Mouse (Mus musculus): ENCODE data around the gene Tmed5.

Tmed5 gene

DNA sequence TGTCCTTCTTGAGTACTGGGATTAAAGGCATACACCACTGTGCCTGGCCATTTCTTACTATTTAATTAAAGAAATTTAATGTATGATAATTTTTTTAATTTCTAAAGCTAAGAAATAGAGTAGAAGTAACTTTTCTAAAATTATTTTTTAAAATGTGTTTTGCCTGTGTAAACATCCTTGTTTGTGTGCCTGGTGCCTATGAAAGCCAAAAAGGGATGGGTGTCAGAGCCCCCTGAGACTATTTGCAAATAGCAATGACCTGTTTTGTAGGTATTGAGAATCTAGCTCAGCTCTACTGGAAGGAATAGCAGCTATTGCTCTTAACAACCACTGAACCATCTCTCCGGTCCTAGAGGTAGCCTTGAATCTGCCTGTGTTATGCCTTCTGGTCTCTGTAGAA, 60.1 kb downstream of the Tmed5 start:
- Histone ChIP-seq H3K9me3 (ENCODE audit: low read length) (no peaks in the 10 kb centered on the region), H3K4me3 (replicated peaks; ENCODE audit: low read length) (peak overlapping the region; percentile 68), H3K36me3 (ENCODE audit: insufficient read depth, low read length) (peaks cover 83% of the 10 kb centered on the region), H3K27me3 (ENCODE audit: insufficient read depth, low read length) (no peaks in the 10 kb centered on the region), H3K4me1 (replicated peaks; ENCODE audit: low read depth, low read length) (peaks cover 85% of the 10 kb centered on the region)
- TF ChIP-seq NANOG (IDR thresholded peaks at IDR 0.05; ENCODE audit: borderline replicate concordance, low read length) (no peak), CTCF (conservative IDR thresholded peaks at IDR 0.05; ENCODE audit: low read length) (no peak), POU5F1 (IDR thresholded peaks at IDR 0.05; ENCODE audit: borderline replicate concordance, low read length) (no peak)

DNA sequence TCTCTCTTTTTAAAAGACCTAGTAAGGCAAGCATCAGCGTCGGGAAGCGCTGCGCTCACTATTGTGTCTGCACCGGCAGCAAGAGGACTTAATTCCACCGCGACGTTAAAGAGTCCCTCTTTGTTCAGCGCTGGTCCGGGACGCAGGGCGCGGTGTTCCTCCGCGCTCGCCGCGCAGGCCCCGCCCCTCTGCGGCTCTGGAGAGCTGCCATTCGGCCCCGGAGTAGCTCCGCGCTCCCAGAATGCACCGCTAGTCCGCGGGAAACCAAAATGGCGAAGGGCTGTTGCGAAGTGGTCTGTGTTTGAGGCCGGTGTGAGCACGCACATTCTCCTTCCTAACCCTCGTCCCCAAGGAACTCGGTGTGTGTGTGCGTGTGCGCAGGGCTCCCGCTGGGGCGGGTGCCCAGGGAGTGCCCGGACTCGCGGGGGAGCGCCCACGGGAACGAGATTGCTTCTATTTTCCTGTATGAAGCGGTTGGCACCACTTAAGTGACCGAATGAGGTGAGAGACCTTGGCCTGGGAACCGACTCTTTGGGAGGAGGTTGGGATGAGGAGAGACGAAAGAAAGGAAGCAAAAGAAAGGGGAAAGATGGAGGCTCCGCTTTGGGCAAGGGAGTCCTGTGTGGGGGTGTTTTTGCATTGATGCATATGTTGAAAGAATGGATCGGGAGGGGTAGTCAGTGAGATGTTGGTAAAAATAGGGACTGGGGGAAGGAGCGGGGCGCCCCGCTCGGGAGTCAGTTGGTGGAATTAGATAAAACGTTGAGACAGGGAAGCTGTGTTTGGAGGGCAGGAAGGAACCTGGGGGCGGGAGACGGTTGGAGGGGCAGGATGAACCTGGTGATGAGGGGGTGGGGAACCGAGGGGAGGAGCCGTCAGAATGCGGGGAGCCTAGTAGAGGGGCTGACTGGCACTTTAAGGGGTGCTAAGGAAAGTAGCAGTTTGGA, 66.7 kb downstream of the Tmed5 start, which contains the start of gene Mtf2:
Gene Mtf2, plus strand, starts transcription at position 210 of the 947 bp plus-strand sequence.
- Histone ChIP-seq H3K9me3 (ENCODE audit: low read length) (no peaks in the 10 kb centered on the region), H3K36me3 (ENCODE audit: insufficient read depth, low read length) (peaks cover 78% of the 10 kb centered on the region), H3K27me3 (ENCODE audit: insufficient read depth, low read length) (no peaks in the 10 kb centered on the region), H3K4me3 (replicated peaks; ENCODE audit: low read length) (peak within 1 kb of the TSS; percentile 98), H3K4me1 (replicated peaks; ENCODE audit: low read depth, low read length) (peaks cover 47% of the 10 kb centered on the region)
- TF ChIP-seq NANOG (IDR thresholded peaks at IDR 0.05; ENCODE audit: borderline replicate concordance, low read length) = no peak
- TF ChIP-seq POU5F1 (IDR thresholded peaks at IDR 0.05; ENCODE audit: borderline replicate concordance, low read length) = no peak
- TF ChIP-seq CTCF (conservative IDR thresholded peaks at IDR 0.05; ENCODE audit: low read length) = no peak

- H3K27me3 ChIP-seq (ENCODE audit: insufficient read depth, low read length) = no peaks in the 10 kb centered on the region
- peak; percentile 61; the same call in 1 of the 2 replicates for TF ChIP-seq NANOG (IDR thresholded peaks at IDR 0.05; ENCODE audit: borderline replicate concordance, low read length)
- TF ChIP-seq POU5F1 (IDR thresholded peaks at IDR 0.05; ENCODE audit: borderline replicate concordance, low read length) = no peak
- H3K4me1 ChIP-seq (replicated peaks; ENCODE audit: low read depth, low read length) = peaks cover 26% of the 10 kb centered on the region
These were observed 72.0 kb downstream of the Tmed5 start for GRCm38 (mm10) chr5:108060413-108060812.

More at GRCm38 (mm10) chr5:108060413-108060812, 72.0 kb downstream of the Tmed5 start:
- H3K9me3 ChIP-seq (ENCODE audit: low read length) = peaks cover 5% of the 10 kb centered on the region
- peaks cover 33% of the 10 kb centered on the region for H3K36me3 ChIP-seq (ENCODE audit: insufficient read depth, low read length)
- peak overlapping the region; percentile 98 for H3K4me3 ChIP-seq (replicated peaks; ENCODE audit: low read length)
